ENCODE assay signal across 14 mouse cellular contexts in genomic region chr3:135971611-135972010, GRCm38 (mm10).
DNase-seq lines count a peak whose midpoint lies in the region; ATAC-seq and TF ChIP-seq lines count a peak whose summit lies in the region.
"Had no signal": no experiment of that assay in that cellular context is flagged by ENCODE, and none has a peak within 500 bp of the region (broad histone marks: within the 10 kb centered on the region; RNA-seq: fewer than 3 reads in every experiment).

No protein-coding gene starts in this region.

- H3K36me3 ChIP-seq in forebrain, embryonic 16.5 days (ENCODE audit: control insufficient read depth, insufficient read depth) = no peaks in the 10 kb centered on the region
- no peaks in the 10 kb centered on the region for H3K36me3 ChIP-seq in forebrain, embryonic 14.5 days (ENCODE audit: control insufficient read depth, insufficient read depth, low read length)
- H3K36me3 ChIP-seq: embryonic facial prominence, embryonic 13.5 days; forebrain, embryonic 15.5 days; midbrain, embryonic 12.5 days had no signal

- H3K4me2 ChIP-seq in forebrain, embryonic 16.5 days (ENCODE audit: low read length) = no peak overlapping the region
- H3K4me2 ChIP-seq in forebrain, embryonic 14.5 days (ENCODE audit: low read length) = no peak overlapping the region
- H3K4me2 ChIP-seq: embryonic facial prominence, embryonic 13.5 days; forebrain, embryonic 15.5 days; midbrain, embryonic 12.5 days had no signal

- no peak overlapping the region for H3K4me3 ChIP-seq in forebrain, embryonic 16.5 days (replicated peaks; ENCODE audit: low read length)
- no peak overlapping the region for H3K4me3 ChIP-seq in forebrain, embryonic 14.5 days (ENCODE audit: low read depth, low read length)
- no peak overlapping the region for H3K4me3 ChIP-seq in layer of hippocampus, adult 2 months
- H3K4me3 ChIP-seq: embryonic facial prominence, embryonic 13.5 days; forebrain, embryonic 15.5 days; midbrain, embryonic 12.5 days had no signal

- ATAC-seq in forebrain, embryonic 16.5 days = peak; percentile 54; the same call in 1 of the 2 replicates
- ATAC-seq in forebrain, embryonic 14.5 days = no peak
- ATAC-seq: forebrain, embryonic 15.5 days had no signal

- no peaks in the 10 kb centered on the region for H3K27me3 ChIP-seq in forebrain, embryonic 16.5 days (replicated peaks; ENCODE audit: control insufficient read depth, insufficient read depth, low read length)
- no peaks in the 10 kb centered on the region for H3K27me3 ChIP-seq in forebrain, embryonic 14.5 days (replicated peaks; ENCODE audit: control insufficient read depth, insufficient read depth, low read length)
- H3K27me3 ChIP-seq: embryonic facial prominence, embryonic 13.5 days; forebrain, embryonic 15.5 days; midbrain, embryonic 12.5 days had no signal

- no peaks in the 10 kb centered on the region for H3K9me3 ChIP-seq in forebrain, embryonic 16.5 days (ENCODE audit: control insufficient read depth, low read length)
- H3K9me3 ChIP-seq in forebrain, embryonic 14.5 days (replicated peaks; ENCODE audit: control insufficient read depth, low read length) = no peaks in the 10 kb centered on the region
- H3K9me3 ChIP-seq: embryonic facial prominence, embryonic 13.5 days; forebrain, embryonic 15.5 days; midbrain, embryonic 12.5 days had no signal

- TF ChIP-seq CTCF in layer of hippocampus, adult 2 months (conservative IDR thresholded peaks at IDR 0.05) = no peak

- no peaks in the 10 kb centered on the region for H3K4me1 ChIP-seq in forebrain, embryonic 16.5 days (replicated peaks; ENCODE audit: control insufficient read depth, insufficient read depth, low read length)
- no peaks in the 10 kb centered on the region for H3K4me1 ChIP-seq in forebrain, embryonic 14.5 days (ENCODE audit: control insufficient read depth, insufficient read depth, low read length)
- H3K4me1 ChIP-seq: embryonic facial prominence, embryonic 13.5 days; forebrain, embryonic 15.5 days; midbrain, embryonic 12.5 days had no signal

- intact Hi-C loops in left cerebral cortex, postnatal 25 days (cut with DNase I) = loop anchor here (2.0 to 5.0 kb wide), 3 partner anchors 36 to 699 kb away; partner anchors contain the start of gene Ppp3ca
- intact Hi-C loops in heart, postnatal 25 days (cut with DNase I) = no loop called here
- intact Hi-C loops in heart, postnatal 36 days (cut with DNase I) = no loop called here

- 57% methylated on average over 4 of the region's 4 CpGs for WGBS in forebrain, embryonic 16.5 days
- 55% methylated on average over 4 of the region's 4 CpGs for WGBS in forebrain, embryonic 14.5 days

- no peak for DNase-seq in forebrain, embryonic 14.5 days (ENCODE audit: low spot score)
- peak; percentile 8 for DNase-seq in R1 (ENCODE audit: low read depth, low spot score)
- DNase-seq in layer of hippocampus, adult 2 months (ENCODE audit: low spot score in 2 of 2) = peak in 1 of 2 experiments; percentile 42
- peak; percentile 57 to 89 for DNase-seq in left cerebral cortex, postnatal 25 days (ENCODE audit: low spot score in 2 of 2)
- no peak for DNase-seq in cerebellum, adult 18-20 months
- no peak for DNase-seq in heart, postnatal 25 days (ENCODE audit: low spot score)
- no peak for DNase-seq in heart, postnatal 36 days
- DNase-seq: cerebellum, postnatal 25 days; kidney, postnatal 14 days; thymus, postnatal 25 days had no signal

- H3K9ac ChIP-seq in forebrain, embryonic 16.5 days (replicated peaks; ENCODE audit: low read depth, low read length) = no peak overlapping the region
- no peak overlapping the region for H3K9ac ChIP-seq in forebrain, embryonic 14.5 days (ENCODE audit: low read length)
- H3K9ac ChIP-seq: embryonic facial prominence, embryonic 13.5 days; forebrain, embryonic 15.5 days; midbrain, embryonic 12.5 days had no signal

- H3K27ac ChIP-seq in forebrain, embryonic 16.5 days (ENCODE audit: low read length) = no peak overlapping the region
- H3K27ac ChIP-seq in forebrain, embryonic 14.5 days (ENCODE audit: low read depth, low read length) = no peak overlapping the region
- peak overlapping the region; percentile 94 for H3K27ac ChIP-seq in layer of hippocampus, adult 2 months
- H3K27ac ChIP-seq: embryonic facial prominence, embryonic 13.5 days; forebrain, embryonic 15.5 days; midbrain, embryonic 12.5 days had no signal

Comparison
In these comparisons a context has a peak if more than half of its experiments do, and no peak if none do; other contexts are left out.
1. DNase-seq: peak in R1 (single experiment) and left cerebral cortex, postnatal 25 days (2 of 2); none in forebrain, embryonic 14.5 days (single experiment), cerebellum, adult 18-20 months (0 of 2), heart, postnatal 25 days (single experiment) and heart, postnatal 36 days (0 of 2).